Mouse (Mus musculus) kidney, adult 2 months (tissue): ENCODE data around the gene Lgals9. TPM values are rescaled to one million over a fixed set of nuclear protein-coding genes. Genes with fewer than 3 reads are reported as not detected.

Experiments
- DNase-seq: peaks from one replicate; pipeline ENCODE4 v3.0.0; 2021
- H3K27ac ChIP-seq: fragments of 200-500 bp; 2 replicates; pipeline ENCODE4 v1.5.1; 2012; ENCODE audit warnings: low read depth, low read length, control low read depth, inconsistent platforms; ENCODE audit not compliant: insufficient read depth
- H3K27me3 ChIP-seq: fragments of 200-500 bp; replicated peaks from 2 replicates; pipeline ENCODE4 v1.6.1; 2012; ENCODE audit warnings: mild to moderate bottlenecking, moderate library complexity, low read length, inconsistent platforms; ENCODE audit not compliant: control insufficient read depth, insufficient read depth
- H3K36me3 ChIP-seq: fragments of 200-500 bp; 2 replicates; pipeline ENCODE4 v1.6.1; 2012; ENCODE audit warnings: mild to moderate bottlenecking, moderate library complexity, low read length, inconsistent platforms; ENCODE audit not compliant: control insufficient read depth, insufficient read depth
- H3K4me1 ChIP-seq: fragments of 200-500 bp; 2 replicates; pipeline ENCODE4 v1.6.1; 2011; ENCODE audit warnings: low read length; ENCODE audit not compliant: control insufficient read depth, insufficient read depth
- H3K4me3 ChIP-seq: fragments of 200-500 bp; 2 replicates; pipeline ENCODE4 v1.5.1; 2011; ENCODE audit warnings: mild to moderate bottlenecking, low read depth, low read length, control low read depth; ENCODE audit not compliant: insufficient read depth
- CTCF ChIP-seq: fragments of 200-500 bp; conservative IDR thresholded peaks from 2 replicates; pipeline ENCODE4 v1.5.1; 2011; ENCODE audit warnings: low read depth, mild to moderate bottlenecking, control low read depth, low read length, moderate library complexity, mixed read lengths; ENCODE audit not compliant: insufficient read depth, insufficient read length
- POLR2A ChIP-seq: fragments of 200-500 bp; IDR thresholded peaks from one replicate; pipeline ENCODE4 v1.6.1; 2011; ENCODE audit warnings: low read depth, low read length, control low read depth
- WGBS: fragments of 180-500 bp; shearing (Covaris S2); methylation state at CpG from one replicate; pipeline ENCODE4 v1.1.7; 2018; 5-methylcytosine and 5-hydroxymethylcytosine counted together
- polyA plus RNA-seq: library from polyadenylated mRNA; depleted of rRNA; stranded (reverse); fragments of >200 nt; gene quantifications from 2 replicates; pipeline ENCODE4 v1.2.3, GENCODE M21; 2012

The Lgals9 gene
- polyA plus RNA-seq, 1 experiment, result 63.4 TPM

DNA sequence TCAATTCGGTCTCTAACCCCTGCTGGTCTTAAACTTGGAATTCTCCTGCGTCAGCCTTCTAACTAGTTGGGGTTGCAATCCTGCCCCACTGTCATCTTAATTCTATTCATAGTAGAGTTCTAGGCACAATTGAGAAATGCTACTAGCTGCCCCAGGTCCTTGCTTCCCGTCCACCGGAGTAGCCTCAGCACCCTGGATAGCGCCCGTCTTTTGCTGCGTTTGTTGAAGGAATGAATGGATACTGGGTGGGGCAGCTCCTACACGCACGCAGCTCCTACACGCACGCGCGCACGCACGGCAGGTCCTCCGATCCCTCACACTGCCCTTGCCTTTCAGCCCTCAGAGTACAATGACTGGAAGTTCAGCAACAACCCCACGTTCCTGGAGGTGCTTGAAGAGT is 32.3 kb downstream of the Lgals9 start:
- Histone ChIP-seq H3K4me1 (no peaks in the 10 kb centered on the region), H3K27ac (no peak overlapping the region), H3K4me3 (no peak overlapping the region), H3K27me3 (no peaks in the 10 kb centered on the region), H3K36me3 (no peaks in the 10 kb centered on the region)
- TF ChIP-seq CTCF, result no peak
- TF ChIP-seq POLR2A, result no peak
- DNase-seq, result no peak
- WGBS, result 12% methylated on average over 17 of the region's 17 CpGs

DNA sequence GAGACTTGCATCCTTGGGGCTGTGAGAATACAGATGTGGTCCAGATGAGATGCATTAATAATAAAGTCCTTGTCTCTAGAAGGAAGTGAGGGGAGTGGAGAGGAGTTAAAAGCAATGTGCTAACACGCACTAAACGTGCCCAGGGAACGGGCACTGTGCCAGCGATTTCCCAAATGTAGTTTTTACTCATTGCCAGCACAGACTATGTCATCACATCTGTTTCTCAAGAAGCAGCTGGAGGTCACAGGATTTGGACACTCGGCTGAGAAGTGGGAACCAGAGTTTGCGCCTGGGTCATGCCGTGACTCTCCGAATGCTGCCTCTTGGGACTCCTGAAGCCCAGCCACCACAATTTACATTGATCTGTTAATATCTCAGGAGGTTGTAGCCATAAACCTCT is 34.4 kb downstream of the Lgals9 start:
- 79% methylated on average over 8 of the region's 8 CpGs for WGBS
- no peaks in the 10 kb centered on the region for H3K36me3 ChIP-seq
- TF ChIP-seq CTCF (no peak), POLR2A (no peak)
- H3K27ac ChIP-seq, result no peak overlapping the region
- H3K4me1 ChIP-seq, result no peaks in the 10 kb centered on the region
- no peak for DNase-seq
- no peaks in the 10 kb centered on the region for H3K27me3 ChIP-seq
- H3K4me3 ChIP-seq, result no peak overlapping the region

DNA sequence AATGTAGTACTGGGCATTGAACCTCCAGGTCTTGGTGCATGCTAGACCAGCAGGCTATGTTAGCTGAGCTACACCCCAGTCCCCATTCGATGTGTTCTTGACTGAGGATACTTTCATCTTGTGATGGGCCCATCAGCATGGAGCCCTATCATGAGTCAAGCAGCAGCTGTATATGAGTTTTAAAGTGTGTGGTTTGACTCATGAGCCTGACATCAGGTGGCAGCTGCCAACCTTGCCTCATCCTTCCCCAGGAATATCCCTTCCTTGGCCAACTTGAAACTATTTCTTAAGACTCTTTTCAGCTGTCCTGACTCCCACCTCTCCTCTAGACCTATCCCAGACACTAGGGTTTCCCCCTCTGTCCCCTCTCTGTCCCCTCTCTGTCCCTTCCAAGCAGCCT is 41.7 kb downstream of the Lgals9 start:
- no peak for DNase-seq
- 94% methylated on average over 1 of the region's 1 CpGs for WGBS
- no peak overlapping the region for H3K27ac ChIP-seq
- no peak overlapping the region for H3K4me3 ChIP-seq
- TF ChIP-seq POLR2A (no peak), CTCF (no peak)
- no peaks in the 10 kb centered on the region for H3K36me3 ChIP-seq
- no peaks in the 10 kb centered on the region for H3K27me3 ChIP-seq
- no peaks in the 10 kb centered on the region for H3K4me1 ChIP-seq

DNA sequence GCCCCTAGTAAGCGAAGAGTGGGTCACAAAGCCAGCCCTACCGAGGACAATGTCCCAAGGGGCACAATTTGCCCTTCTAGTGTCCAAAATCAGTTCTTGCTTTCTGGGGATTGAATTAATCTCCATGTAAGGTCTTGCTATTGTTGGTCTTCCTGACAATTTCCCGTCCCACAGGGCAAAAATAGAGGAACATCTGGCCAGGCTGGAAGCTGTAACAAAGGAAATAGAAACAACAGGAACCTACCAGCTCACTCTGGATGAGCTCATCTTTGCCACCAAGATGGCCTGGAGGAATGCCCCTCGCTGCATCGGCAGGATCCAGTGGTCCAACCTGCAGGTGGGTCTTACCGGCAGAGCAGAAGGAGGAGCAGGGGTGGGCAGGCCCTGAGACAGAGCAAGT is 49.6 kb downstream of the Lgals9 start:
- Histone ChIP-seq H3K4me1 (0 out of 2 replicates have a peak, but pooled peaks cover 3% of the 10 kb centered on the region), H3K27me3 (no peaks in the 10 kb centered on the region), H3K27ac (no peak overlapping the region), H3K36me3 (no peaks in the 10 kb centered on the region), H3K4me3 (no peak overlapping the region)
- 69% methylated on average over 6 of the region's 6 CpGs for WGBS
- peak; percentile 37 for DNase-seq
- TF ChIP-seq CTCF, result no peak
- no peak for TF ChIP-seq POLR2A

DNA sequence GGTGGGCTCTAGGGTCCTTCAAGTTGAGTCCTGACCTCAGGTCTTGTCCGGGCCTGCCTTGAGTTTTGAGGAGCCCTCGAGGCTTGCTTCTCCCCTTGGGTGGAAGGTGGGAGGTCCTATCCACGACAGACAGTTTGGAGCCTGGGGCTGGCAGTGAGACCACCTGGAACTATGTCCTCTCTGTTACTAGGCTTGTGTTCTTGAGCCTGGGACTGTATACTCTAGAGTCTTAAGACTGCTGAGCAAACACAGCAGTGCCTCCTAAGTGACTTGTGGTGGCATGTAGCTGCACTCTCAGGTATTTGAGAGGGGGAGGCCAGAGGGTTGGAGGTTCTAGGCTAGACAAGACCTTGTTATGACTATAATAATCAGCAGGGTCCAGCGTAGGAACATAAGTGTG is 50.0 kb downstream of the Lgals9 start:
- TF ChIP-seq POLR2A (no peak), CTCF (no peak)
- H3K27ac ChIP-seq, result 0 out of 2 replicates have a peak overlapping the region, but pooled peaks have one; percentile 26
- H3K4me1 ChIP-seq, result 0 out of 2 replicates have a peak, but pooled peaks cover 3% of the 10 kb centered on the region
- H3K27me3 ChIP-seq, result no peaks in the 10 kb centered on the region
- no peak overlapping the region for H3K4me3 ChIP-seq
- no peaks in the 10 kb centered on the region for H3K36me3 ChIP-seq
- DNase-seq, result no peak
- WGBS, result 80% methylated on average over 4 of the region's 4 CpGs

DNA sequence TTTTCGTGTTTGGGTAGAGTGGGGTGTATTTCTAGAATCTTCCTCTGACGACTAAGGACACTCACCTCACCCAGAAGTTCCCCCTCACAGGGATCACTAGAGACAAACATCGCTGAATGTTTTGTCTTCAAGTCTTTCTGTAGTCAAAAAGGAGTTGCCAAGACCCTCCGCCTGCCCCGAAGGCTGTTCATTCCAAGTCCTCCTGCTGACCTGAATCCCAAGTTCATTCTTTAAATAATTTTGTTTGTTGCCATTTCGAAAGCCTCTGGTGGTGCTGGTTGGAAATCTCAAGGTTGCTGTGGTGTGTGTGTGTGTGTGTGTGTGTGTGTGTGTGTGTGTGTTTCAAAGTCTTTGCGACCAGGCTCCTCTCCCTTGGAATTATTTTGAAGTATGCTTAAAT is 50.4 kb downstream of the Lgals9 start:
- Histone ChIP-seq H3K27me3 (no peaks in the 10 kb centered on the region), H3K4me1 (0 out of 2 replicates have a peak, but pooled peaks cover 3% of the 10 kb centered on the region), H3K4me3 (no peak overlapping the region), H3K36me3 (no peaks in the 10 kb centered on the region), H3K27ac (no peak overlapping the region)
- 89% methylated on average over 7 of the region's 7 CpGs for WGBS
- no peak for DNase-seq
- no peak for TF ChIP-seq CTCF
- TF ChIP-seq POLR2A, result no peak

DNA sequence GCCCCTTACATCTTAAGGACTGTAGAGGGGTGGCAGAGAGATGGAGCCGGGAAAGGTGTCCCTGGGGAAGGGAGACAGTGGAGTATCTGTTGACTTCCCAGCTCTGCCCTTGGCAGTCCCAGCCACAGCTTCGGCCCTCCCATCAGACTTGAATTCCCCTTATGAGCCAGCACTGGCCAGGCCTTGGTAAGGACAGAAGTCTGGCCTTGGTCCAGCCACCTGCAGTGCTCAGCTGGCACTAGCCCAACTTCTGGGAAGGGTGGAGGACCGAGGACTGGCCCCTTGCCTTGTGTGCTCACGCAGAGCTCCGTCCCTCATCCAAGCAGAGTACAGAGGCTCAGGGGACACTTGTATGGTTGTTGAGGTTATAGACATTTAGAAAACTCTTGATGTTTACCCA is 55.4 kb downstream of the Lgals9 start:
- WGBS, result 33% methylated on average over 5 of the region's 5 CpGs
- peaks cover 4% of the 10 kb centered on the region; the same call in 1 of the 2 replicates for H3K27me3 ChIP-seq
- peak; percentile 72 for DNase-seq
- no peak overlapping the region for H3K27ac ChIP-seq
- H3K4me3 ChIP-seq, result no peak overlapping the region
- no peaks in the 10 kb centered on the region for H3K4me1 ChIP-seq
- no peaks in the 10 kb centered on the region for H3K36me3 ChIP-seq
- TF ChIP-seq POLR2A (no peak), CTCF (no peak)
